Mouse (Mus musculus) T-helper 1 cell (primary cell): ENCODE measurements at regions not wholly inside any gene's neighbourhood (a gene's known extent, or its start where the extent isn't known, plus 50 kb on each side); places are given as distances from the start of the nearest gene placed in this dataset.

Source experiments
- in situ Hi-C: fragments of 300-600 bp; cut with MboI, MseI; formaldehyde crosslinking; loops from one replicate; pipeline ENCODE4 v1.15.1; 2025; ENCODE audit warnings: high pct_unique_total_duplicates

- in situ Hi-C loops = loop anchor here (10.0 kb wide), 1 partner anchor 283 kb away; no protein-coding TSS in a partner anchor
Measured at GRCm38 (mm10) chr9:116511450-116511849, 336.3 kb upstream of the Tgfbr2 start.

DNA sequence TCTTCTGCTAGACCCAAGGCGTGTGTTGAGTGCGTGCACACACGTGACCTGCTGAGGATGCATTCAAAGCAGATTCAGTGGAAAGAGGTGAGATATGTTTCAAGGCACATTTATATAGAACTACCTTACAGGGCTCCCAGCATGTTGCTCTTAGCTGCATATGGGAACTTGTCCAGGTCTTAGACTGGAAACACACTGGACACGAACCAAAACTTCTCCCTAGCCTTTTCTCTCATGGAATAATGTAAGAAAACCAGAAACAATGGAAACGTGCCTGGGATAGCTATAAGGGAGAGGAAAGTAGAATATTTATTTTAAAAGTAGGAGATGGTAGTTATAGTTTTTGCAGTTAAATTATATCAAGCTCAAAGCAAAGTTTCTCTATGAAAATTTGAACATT lies 332.6 kb upstream of the Tgfbr2 start:
- in situ Hi-C loops = no loop called here

DNA sequence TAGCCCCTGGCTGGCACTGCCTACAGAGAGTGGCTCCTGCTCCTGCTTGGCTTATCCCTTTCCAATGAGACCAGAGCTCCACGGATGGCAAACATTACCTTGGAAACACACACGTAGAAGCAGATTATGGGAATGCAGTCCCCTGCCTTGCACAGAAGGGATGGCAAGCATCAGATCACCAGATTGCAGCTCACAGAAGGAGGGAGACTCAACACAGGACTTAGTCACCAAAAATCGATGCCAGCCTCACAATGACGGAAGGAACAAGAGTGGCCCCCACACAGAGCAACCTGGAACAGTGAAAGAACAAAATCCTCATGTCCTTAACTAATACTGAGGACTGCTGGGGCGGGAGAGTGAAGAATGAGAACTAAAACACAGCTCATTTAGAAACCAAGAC lies 327.7 kb upstream of the Tgfbr2 start:
- in situ Hi-C loops = loop anchor here (5.0 kb wide), 1 partner anchor 84 kb away; no protein-coding TSS in a partner anchor

DNA sequence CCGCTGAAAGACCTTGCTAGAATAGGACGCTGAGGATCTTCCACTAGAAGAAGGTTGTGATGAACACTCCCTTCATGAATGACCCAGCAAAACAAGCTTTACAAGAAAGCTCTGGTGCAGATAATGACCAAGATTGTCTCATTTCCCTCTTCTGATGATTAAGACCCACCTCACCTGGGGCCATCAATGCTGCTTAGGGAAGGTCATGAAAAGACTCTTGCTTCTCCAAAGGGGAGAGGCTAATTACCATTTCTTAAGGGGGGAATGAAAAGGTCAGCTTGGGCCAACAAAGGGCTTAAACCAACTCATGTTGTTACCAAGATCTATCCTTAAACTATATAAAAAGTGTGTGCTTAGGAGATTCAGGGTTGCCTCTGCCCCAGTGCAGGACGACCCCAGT lies 325.8 kb upstream of the Tgfbr2 start:
- in situ Hi-C loops = loop anchor here (5.0 kb wide), 1 partner anchor 86 kb away; no protein-coding TSS in a partner anchor

DNA sequence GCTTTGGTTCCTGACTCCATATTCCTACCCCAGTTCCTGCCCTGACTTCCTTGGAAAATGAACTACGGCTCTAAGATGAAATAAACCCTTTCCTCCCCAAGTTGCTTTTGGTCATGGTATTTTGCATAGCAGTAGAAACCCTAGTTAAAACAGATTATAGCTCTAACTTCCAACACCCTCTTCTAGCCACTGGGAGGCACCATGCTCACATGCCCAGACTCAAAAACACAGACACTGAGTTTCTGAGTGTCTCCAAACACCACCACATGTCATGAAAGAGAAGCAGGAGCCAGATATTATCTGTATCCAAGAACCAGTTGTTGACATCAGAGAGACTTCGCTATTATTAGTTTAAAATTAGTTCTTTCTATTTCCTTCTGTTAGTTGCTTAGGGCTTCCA lies 316.1 kb upstream of the Tgfbr2 start:
- in situ Hi-C loops = no loop called here

GRCm38 (mm10) chr9:116489787-116490186 lies 314.6 kb upstream of the Tgfbr2 start:
- in situ Hi-C loops = no loop called here

DNA sequence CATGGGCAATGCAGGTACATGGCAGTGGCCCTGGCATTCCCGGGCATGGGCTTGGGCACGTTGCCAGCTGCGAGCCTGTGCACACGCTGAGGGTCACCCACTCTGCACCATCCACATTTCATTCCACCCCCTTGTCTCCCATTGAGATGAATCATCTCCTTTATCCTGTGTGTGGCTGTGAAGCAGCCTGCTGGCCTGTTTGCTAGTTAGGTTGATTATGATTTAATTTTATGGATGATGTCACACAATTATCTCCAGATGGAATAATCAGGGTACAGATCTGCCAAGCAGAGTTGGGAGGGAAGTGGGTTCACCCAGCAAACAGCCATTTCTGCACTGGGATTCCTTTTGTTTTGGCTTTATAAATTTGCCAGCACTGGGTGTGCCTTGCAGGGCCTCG lies 314.1 kb upstream of the Tgfbr2 start:
- in situ Hi-C loops = no loop called here

DNA sequence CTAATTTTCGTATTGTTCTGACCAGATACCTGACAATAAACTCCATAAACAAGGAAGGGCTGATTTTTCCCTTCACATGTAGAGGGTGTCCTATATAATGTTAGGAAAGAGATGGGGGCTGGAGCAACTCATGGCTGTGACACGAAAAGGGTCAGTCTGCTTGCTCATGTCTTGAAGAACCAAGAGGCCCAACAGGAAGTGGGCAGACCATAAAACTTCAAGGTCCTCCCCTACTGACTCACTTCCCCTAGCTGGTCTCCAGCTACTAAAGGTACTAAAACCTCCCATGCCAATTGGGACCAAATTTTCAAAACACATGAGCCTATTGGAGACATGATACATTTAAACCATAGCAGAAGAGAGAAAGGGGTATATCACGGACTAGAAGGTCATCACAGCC lies 302.1 kb upstream of the Tgfbr2 start:
- in situ Hi-C loops = no loop called here

- in situ Hi-C loops = no loop called here
Measured at GRCm38 (mm10) chr9:116475206-116475955, 300.2 kb upstream of the Tgfbr2 start.

- in situ Hi-C loops = no loop called here
Measured at GRCm38 (mm10) chr9:116472855-116473254, 297.7 kb upstream of the Tgfbr2 start.

- in situ Hi-C loops = no loop called here
Measured at GRCm38 (mm10) chr9:116468569-116469250, 293.6 kb upstream of the Tgfbr2 start.

DNA sequence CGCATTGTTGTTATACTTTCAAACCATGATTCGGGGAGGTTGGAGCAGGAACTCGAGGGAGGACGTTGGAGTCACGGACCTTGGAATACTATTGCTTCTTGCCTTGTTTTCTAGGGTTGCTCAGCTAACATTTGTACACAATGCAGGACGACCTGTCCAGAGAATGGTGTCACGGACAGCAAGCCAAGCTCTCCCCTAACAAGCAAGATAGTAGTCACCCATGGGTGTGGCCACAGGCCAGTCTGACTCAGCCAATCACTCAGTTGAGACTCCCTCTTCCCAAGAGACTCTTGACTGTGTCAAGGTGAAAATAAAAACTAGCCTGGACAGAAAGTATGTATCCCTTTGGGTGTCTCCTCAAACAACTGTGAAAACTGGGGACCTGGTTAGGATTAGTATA lies 291.2 kb upstream of the Tgfbr2 start:
- in situ Hi-C loops = no loop called here

DNA sequence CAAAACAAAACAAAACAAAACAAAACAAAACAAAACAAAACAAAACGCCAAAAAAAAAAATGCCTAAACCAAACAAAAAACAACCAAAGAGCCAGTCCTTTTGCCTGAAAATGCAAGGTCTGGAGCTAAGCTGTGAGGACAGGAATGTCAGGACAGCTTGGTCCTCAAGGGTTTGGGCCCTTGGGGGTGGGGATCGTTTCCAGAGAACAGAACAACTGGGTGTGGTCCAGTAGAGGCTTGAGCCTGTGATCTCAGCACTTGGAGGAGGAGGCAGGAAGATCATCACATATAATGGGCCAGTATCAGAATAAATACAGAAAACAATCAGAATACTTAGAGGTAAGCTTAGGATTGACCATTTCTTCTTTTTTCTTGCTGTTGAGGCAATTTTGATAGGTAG lies 289.5 kb upstream of the Tgfbr2 start:
- in situ Hi-C loops = no loop called here

- in situ Hi-C loops = no loop called here
Measured at GRCm38 (mm10) chr9:116462232-116462631, 287.1 kb upstream of the Tgfbr2 start.

DNA sequence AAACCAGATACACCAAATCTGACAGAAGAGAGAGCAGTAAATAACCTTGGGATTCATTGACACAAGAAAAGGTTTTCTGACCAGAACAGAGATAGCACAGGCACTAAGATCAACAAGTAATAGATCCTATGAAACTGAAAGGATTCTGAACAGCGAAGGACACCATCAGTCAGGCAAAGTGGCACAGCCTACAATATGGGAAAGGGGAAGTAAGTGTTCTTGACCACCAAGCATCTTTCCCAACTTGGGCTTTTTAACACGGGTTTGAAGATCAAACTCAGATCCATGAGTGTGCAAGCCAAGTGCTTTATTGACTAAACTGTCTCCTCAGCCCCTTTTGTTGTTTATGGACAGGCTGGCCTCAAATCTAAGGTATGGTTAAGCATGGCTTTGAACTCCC lies 284.9 kb upstream of the Tgfbr2 start:
- in situ Hi-C loops = no loop called here

GRCm38 (mm10) chr9:116452050-116452449 lies 276.9 kb upstream of the Tgfbr2 start:
- in situ Hi-C loops = no loop called here

DNA sequence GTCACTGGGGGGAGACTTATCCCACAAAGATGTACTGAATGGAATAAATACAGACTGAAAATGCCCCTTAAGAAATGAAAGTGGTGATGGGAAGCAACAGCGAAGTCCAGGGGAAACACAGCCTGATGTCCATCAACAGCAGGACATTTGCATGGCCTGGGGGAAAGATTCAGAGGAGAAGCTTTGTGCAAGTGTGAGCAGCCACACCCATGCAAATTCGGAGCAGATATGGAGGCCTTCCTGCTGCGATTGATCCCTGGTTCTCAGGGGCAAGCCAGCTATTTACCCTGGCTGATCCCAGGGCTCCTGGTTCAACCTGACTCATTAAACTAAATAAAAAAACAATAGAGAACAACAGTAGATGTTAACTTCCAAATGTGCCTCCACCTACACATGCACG lies 275.7 kb upstream of the Tgfbr2 start:
- in situ Hi-C loops = no loop called here

GRCm38 (mm10) chr9:116447734-116448133 lies 272.6 kb upstream of the Tgfbr2 start:
- in situ Hi-C loops = no loop called here

DNA sequence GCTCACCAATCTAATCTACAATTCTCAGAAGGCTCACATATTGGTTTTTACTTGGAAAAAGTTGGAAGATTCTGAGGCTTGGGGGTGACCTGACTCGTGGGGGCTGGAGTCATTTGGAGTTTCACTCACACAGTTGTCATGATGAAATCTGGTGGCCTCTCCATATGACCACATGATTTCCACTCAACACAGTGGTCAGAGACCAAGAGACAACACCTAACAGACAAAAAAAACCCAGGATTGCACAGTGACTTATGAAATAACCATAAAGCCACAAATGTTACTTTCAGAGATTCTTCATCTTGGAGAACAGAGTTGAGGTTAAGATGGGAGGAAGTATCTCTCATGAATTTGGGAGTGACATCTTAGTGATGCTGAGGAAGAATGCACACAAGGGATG lies 263.4 kb upstream of the Tgfbr2 start:
- in situ Hi-C loops = no loop called here

DNA sequence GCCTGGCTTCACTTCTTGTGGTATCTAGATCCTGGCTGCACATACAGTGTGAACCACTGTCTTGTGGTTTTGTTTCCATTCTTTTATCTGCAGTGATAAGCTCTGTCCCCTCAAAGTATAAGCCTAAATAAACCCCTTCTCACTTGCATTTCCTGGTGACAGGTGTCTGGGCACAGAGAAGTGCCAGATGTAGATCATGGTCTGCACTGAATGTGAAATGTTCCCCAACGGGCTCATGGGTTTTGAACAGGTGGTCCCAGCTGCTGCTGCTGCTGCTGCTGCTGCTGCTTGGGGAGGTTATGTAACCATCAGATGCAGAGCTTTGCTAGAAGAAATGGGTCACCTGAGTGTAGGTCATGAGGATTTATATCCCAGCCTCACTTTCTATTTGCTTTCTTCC lies 259.3 kb upstream of the Tgfbr2 start:
- in situ Hi-C loops = no loop called here

GRCm38 (mm10) chr9:116429061-116429460 lies 253.9 kb upstream of the Tgfbr2 start:
- in situ Hi-C loops = no loop called here

- in situ Hi-C loops = no loop called here
Measured at GRCm38 (mm10) chr9:116428475-116428874, 253.3 kb upstream of the Tgfbr2 start.

DNA sequence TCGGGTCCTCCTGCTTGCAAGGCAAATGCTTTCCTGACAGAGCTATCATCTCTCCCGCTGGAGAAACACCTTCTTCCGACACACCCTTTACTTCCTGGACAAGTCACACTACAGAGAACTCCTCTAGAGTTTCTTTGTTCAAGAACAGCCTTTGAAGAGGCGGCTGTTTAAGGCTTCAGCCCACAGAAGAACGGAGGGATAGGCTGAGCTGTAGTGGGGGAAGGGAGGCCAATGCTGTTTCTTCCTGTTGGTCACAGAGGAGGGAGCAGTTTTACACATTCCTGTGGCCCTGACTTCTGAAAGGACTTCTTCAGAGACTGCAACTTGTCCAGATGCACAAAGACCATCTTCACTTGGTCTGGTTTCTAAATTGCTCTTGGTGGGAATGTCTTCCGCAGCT lies 252.1 kb upstream of the Tgfbr2 start:
- in situ Hi-C loops = no loop called here
